Mouse (Mus musculus) regulatory T cell (primary cell): ENCODE measurements around the gene Mdm2.

Experiments
- in situ Hi-C: fragments of 300-600 bp; cut with MboI, MseI; formaldehyde crosslinking; loops from one replicate; pipeline ENCODE4 v1.15.1; 2025; ENCODE audit warnings: high pct_unique_total_duplicates

Mdm2 gene

DNA sequence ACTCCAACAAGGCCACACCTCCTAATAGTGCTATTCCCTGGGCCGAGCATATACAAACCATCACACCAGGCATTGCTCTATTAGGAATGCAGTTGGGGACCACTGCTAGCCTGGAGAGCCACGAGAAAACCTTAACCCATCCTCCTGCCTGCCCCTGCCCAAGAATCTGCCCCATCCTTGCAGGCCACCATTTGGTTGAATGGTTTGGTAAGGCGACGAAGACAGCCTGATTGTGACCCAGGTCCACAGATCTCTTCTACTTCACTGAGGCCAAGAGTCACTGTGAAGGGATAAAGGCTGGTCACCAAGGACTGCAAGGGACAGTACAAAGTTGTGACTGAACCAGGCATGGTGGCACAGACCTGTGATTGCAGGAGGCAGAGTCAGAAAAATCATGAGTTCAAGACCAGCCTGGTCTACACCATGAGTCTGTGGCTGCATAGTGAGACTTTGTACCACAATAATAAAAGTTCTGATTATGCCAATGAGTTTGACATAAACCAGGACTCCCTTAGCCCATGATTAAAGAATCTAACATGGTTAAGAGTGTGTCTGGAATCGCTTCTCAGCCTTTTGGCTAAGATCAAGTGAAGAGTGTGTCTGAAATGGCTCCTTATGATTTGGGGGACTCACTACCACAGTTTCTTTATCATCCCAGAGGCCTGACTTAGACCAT is 63.9 kb downstream of the Mdm2 start:
- in situ Hi-C loops = no loop called here

DNA sequence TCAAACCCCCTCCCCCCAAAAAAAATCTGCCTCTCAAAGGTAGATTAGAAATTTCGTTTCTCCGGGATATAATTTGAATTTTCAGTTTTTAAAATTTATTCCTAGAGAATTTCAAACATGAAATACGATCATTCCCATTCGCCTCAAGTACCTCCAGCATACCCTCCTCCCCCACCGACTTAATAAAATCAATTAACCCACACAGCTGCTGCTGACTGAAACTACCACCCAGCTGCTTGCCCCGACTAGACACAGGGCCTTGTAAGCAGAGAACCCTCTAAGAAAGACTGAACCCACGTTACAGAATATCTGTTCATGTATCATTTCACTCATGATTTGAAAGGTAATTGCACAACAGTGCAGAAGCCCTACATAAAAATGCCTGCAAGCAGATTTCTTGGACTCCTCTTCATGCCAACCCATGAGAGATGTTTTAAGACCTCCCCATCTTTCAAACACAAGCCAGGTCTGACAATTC is 65.0 kb downstream of the Mdm2 start:
- in situ Hi-C loops = no loop called here

DNA sequence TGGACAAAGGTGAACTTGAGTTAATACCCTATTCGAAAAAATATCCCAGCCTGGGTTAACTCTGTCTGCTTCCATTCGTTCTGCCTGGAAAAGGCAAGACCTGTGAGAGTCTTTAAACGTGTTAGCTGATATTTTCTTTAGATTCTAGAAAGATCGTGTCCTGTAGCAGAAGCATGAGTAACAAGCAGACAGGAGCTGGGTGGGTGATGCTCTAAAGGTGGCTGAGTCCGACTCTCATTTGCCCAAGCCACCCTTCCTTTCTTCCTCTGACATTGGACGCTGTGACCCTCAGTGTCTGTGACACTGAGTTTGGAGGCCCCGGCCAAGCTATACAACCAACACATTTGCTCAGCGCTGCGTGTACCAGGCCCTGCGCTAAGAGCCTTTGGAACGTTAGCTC is 65.7 kb downstream of the Mdm2 start:
- in situ Hi-C loops = no loop called here

DNA sequence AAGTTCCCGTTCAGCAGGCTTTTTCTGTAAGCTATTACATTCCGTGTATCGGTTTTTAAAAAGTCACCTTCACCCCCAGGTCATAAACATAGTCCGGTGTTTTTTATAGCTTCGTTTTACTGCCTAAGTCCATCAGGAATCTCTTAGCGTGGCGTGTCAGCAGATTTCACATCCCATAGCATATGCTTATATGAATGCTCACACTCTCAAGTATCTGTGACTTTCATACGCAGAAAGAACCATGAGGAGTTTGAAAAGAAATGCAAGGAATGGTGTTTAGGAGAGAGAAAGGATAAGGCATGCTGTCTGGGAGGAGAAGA is 66.2 kb downstream of the Mdm2 start:
- in situ Hi-C loops = no loop called here

DNA sequence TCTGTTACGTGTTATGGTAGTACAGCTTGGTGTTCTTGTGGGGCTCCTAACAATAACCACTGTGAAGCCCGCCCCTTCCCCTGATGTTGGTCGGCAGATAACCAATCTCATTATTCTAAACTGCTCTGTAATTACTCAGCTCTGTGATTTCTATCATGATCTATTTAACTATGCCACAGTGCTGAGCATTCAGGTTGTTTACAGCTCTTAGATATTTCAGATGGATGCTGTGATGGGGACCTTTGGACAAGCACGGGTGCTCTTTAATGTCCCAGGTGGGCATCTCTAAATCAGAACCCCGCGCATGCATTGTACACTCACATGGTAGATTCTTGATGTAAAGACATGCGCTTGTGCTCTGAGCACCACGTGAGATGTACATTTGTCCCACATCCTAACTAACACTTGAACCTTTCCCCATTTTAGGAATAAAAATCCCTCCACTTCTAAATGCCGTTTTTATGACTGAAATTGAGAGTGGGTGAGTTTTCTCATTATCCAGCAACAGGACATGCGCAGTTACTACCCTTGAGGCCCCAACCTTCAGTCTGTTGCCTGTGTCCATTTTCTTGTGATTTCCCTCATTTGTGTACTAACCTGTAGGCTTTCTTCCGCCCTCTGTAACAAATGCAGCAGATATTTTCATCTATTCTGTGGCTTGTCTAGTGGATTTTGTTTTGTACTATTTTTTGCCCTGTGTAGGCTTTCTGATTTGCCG is 66.7 kb downstream of the Mdm2 start:
- in situ Hi-C loops = no loop called here

DNA sequence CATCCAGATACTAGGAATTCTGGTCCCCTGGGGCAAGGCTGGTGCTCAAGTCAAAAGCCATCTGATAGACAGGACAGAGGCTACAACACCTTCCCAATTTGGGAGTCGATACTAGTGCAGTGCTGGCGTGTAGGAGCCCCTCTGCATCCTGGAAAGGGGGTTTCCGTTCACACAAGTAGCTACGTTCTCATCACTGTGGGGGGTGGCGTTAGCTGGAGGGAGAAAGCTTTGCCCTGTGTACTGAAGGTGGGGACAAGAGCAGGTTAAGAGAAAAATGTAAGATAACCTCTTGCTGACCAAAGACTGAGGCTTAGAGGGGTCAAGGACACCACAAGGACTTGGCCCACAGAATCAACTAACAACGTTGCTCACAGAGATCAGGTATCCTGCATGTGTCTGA is 67.3 kb downstream of the Mdm2 start:
- in situ Hi-C loops = no loop called here

DNA sequence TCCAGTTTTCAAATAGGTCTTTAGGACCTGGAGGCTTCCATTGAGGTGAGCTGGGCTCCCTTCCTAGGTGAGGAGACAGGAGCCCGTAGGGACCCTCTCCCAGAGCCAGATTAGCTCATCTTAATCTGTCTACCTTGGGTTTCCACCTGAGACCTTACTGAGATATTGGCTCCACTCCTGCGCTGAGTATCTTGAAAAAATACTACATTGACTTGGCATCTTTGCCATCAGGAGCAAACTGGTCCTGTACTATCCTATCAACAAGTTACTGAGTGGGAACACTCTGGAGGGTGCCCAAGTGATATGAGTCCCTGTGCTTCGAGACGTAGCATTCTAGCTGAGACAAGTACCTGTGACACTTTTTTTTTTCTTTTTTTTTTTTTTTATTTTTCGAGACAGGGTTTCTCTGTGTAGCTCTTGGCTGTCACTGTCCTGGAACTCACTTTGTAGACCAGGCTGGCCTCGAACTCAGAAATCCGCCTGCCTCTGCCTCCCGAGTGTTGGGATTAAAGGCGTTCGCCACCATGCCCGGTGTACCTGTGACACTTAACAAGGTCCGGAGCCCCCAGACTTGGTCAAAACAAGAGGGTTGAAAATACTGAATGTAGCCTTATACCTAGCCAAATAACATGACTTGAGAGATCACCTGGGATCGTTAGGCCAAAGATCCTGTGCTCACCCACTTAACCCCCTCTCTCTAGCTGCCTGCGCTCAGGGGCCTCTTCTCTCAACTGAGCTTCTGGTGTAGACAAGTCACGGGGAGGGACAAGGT is 67.9 kb downstream of the Mdm2 start:
- in situ Hi-C loops = no loop called here

DNA sequence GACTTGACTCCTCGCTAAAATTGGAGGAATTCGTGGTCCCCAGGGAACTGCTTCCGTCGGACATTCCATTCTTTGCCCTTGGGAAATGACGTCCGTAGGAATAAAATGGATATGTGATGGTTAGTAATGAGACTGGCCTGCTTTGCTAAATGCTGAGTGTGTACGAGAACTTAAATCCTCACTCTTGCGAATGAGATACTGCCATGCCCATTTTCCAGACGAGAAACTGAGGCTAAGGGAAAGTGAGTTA is 68.4 kb downstream of the Mdm2 start:
- in situ Hi-C loops = no loop called here

DNA sequence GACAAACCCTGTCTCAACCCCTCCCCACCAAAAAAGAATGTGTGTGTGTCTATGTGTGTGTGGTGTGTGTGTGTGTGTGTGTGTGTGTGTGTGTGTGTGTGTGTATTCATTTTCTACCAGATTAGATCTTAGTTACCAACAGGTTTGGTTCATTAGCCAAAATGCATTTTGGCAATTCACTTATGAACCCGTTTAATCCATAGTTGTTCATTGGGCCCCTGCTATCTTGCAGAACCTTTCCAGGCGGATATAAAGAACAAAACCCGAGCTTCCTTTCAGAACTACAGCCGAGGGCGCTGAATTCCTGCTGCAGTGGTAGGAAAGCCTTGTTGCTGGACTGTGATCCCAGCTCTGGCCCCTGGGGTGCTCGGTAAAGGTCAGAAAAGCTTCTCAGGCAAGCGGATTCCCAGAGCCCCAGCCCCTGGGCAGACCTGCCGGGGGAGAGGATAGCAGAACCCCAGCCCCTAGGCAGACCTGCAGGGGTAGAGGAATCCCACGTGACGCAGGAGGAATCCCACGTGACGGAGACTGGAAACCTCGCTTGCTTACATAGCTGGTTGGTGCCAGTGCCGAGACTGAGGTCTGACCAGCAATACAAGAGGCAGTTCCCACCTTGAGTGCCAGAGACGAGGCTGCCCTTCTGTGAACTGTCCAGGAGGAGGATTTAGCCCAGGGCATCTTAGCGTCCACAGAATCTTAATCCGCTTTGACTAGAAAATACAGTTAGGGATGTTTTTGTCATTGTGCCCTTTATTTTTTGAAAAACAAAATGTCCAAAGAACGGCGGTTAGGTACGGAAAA is 69.0 kb downstream of the Mdm2 start:
- in situ Hi-C loops = no loop called here

DNA sequence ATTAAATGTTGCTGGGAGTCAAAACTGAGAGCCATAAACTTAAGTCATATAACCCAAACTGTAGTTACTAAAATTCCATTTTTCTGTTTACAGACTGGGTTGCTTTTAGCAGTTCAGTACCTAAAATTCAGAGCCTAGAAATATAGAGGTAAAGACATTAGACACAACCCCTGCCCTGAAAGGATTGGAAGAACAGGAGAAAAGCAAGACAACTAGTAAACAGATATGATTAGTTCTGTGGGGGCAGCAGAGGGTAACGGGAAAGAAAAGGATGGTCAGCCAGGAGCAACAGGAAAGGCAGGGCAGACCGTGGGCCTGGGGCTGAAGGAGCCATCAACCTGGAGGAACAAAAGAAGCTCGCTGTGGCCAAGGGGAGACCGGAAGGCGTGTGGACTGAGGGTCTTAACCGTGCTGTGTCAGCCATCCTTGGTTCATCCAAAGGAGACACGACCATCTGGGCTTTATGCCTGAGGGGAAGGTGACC is 69.9 kb downstream of the Mdm2 start:
- in situ Hi-C loops = no loop called here

DNA sequence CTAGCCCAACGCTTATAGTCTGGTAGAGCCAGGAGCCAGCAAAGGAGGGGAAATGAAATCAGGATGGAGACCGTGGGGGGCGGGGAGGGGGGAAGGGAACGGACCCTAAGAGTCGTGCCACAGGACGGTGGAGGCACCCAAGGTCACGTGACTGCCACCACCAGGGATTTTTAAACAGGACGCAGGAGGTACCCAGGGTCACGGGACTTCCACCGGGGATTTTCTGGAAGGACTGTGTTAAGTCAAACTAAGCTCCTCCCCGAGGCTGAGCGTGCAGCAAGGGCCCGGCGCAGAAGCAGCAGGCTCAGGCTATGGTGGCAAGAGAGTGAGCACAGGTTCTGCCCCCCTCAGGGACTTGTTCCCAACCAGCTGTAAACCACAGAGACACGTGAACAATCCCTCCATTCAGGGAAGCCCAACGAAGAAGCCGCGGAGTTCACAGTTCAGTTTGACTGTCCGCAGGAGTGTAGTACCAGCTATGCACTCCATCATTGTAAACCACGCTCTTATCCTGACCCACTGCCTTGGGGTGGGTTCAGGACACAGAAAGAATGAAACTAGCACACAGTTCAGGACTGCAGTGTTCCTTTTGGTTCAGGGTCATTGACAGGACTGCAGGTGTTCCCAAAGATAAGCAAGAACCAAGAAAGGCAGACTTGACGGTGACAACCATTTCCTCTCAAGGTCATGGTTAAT is 70.5 kb downstream of the Mdm2 start:
- in situ Hi-C loops = no loop called here

DNA sequence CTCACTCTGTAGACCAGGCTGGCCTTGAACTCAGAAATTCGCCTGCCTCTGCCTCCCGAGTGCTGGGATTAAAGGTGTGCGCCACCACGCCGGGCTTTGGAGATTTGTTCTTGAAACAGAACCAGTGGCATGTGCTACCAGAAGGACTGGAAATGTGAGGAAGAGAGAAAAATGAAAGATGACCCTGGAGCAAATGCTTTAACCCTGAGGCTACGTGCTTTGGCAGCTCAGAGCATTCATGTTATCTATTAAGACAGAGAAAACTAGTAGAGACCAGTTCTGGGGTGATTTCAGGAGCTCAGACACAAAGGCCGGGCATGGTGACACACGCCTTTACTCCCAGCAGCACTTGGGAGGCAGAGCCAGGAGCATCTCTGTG is 71.3 kb downstream of the Mdm2 start:
- in situ Hi-C loops = no loop called here
